Comparison of ENCODE assay signal across 8 mouse cellular contexts in genomic region chr9:106280808-106281544, GRCm38 (mm10). TPM values are rescaled to one million over a fixed set of nuclear protein-coding genes. Genes with fewer than 3 reads are reported as not detected.
DNase-seq lines count a peak whose midpoint lies in the region; ATAC-seq and TF ChIP-seq lines count a peak whose summit lies in the region.

Gene Poc1a (plus strand): TSS chr9:106281061.

- no peak for TF ChIP-seq CTCF in ES-Bruce4 (IDR thresholded peaks at IDR 0.05; ENCODE audit: low read depth, low read length)
- no peak for TF ChIP-seq CTCF in liver, postnatal 0 days (IDR thresholded peaks at IDR 0.05; ENCODE audit: low read depth)

- intact Hi-C loops in heart, postnatal 10 days (cut with DNase I), result loop anchor here (2.0 to 5.0 kb wide), 2 partner anchors 32 to 124 kb away; partner anchors contain the start of genes Alas1 and Glyctk

- peak within 1 kb of the TSS; percentile 62 for H3K9ac ChIP-seq in ES-Bruce4 (ENCODE audit: low read depth, poor library complexity, severe bottlenecking)
- H3K9ac ChIP-seq in forebrain, embryonic 13.5 days, result peak within 1 kb of the TSS; percentile 66
- peak within 1 kb of the TSS; percentile 79 for H3K9ac ChIP-seq in liver, postnatal 0 days (replicated peaks)
- peak within 1 kb of the TSS; percentile 64 for H3K9ac ChIP-seq in neural tube, embryonic 14.5 days (replicated peaks; ENCODE audit: low read depth, low read length)

- no peaks in the 10 kb centered on the region for H3K9me3 ChIP-seq in ES-Bruce4 (replicated peaks; ENCODE audit: control insufficient read depth, insufficient read depth, low read length, poor library complexity, severe bottlenecking)
- no peaks in the 10 kb centered on the region for H3K9me3 ChIP-seq in forebrain, embryonic 13.5 days (replicated peaks)
- no peaks in the 10 kb centered on the region for H3K9me3 ChIP-seq in liver, postnatal 0 days (ENCODE audit: low read length)
- no peaks in the 10 kb centered on the region for H3K9me3 ChIP-seq in neural tube, embryonic 14.5 days (ENCODE audit: control insufficient read depth, low read length)

- H3K27me3 ChIP-seq in ES-Bruce4 (ENCODE audit: control insufficient read depth, insufficient read depth, low read length, poor library complexity, severe bottlenecking), result no peaks in the 10 kb centered on the region
- H3K27me3 ChIP-seq in forebrain, embryonic 13.5 days, result no peaks in the 10 kb centered on the region
- H3K27me3 ChIP-seq in liver, postnatal 0 days (ENCODE audit: insufficient read depth, low read length), result no peaks in the 10 kb centered on the region
- no peaks in the 10 kb centered on the region for H3K27me3 ChIP-seq in neural tube, embryonic 14.5 days (ENCODE audit: control insufficient read depth, insufficient read depth, low read length)

- peaks cover 2% of the 10 kb centered on the region for H3K4me1 ChIP-seq in ES-Bruce4 (ENCODE audit: control insufficient read depth, insufficient read depth, low read length)
- H3K4me1 ChIP-seq in forebrain, embryonic 13.5 days, result peaks cover 14% of the 10 kb centered on the region
- peaks cover 16% of the 10 kb centered on the region for H3K4me1 ChIP-seq in liver, postnatal 0 days (ENCODE audit: insufficient read depth)
- peaks cover 6% of the 10 kb centered on the region for H3K4me1 ChIP-seq in neural tube, embryonic 14.5 days (ENCODE audit: control insufficient read depth, insufficient read depth, low read length)

- no peak for TF ChIP-seq POLR2A in ES-Bruce4 (IDR thresholded peaks at IDR 0.05; ENCODE audit: insufficient read depth, low read length)

- WGBS in forebrain, embryonic 13.5 days, result under 1% methylated on average over 47 of the region's 47 CpGs
- under 1% methylated on average over 47 of the region's 47 CpGs for WGBS in large intestine, adult 2 months
- under 1% methylated on average over 47 of the region's 47 CpGs for WGBS in liver, postnatal 0 days (ENCODE audit: insufficient replicate concordance)
- WGBS in neural tube, embryonic 14.5 days, result under 1% methylated on average over 47 of the region's 47 CpGs

- ATAC-seq in cerebellum, adult (ENCODE audit: insufficient number of reproducible peaks, low FRiP score, low TSS enrichment), result peak; percentile 94
- ATAC-seq in forebrain, embryonic 13.5 days, result peak; percentile 97
- peak; percentile 97 for ATAC-seq in liver, postnatal 0 days
- peak; percentile 97 for ATAC-seq in neural tube, embryonic 14.5 days (ENCODE audit: low read depth)

- peak; percentile 94 to 96 for DNase-seq in heart, postnatal 10 days
- peak; percentile 92 for DNase-seq in large intestine, adult 2 months (ENCODE audit: low read depth, low spot score)
- DNase-seq in liver, postnatal 0 days, result peak; percentile 98
- peak; percentile 96 for DNase-seq in testis, postnatal 10 days (ENCODE audit: low spot score)

- peak within 1 kb of the TSS; percentile 59 for H3K27ac ChIP-seq in ES-Bruce4 (ENCODE audit: insufficient read depth, low read length)
- H3K27ac ChIP-seq in forebrain, embryonic 13.5 days, result 0 out of 2 replicates have a peak within 1 kb of the TSS, but pooled peaks have one; percentile 5
- peak within 1 kb of the TSS; percentile 77 for H3K27ac ChIP-seq in liver, postnatal 0 days (ENCODE audit: low read depth)
- H3K27ac ChIP-seq in neural tube, embryonic 14.5 days (ENCODE audit: low read depth, low read length), result peak within 1 kb of the TSS; percentile 78

- H3K4me3 ChIP-seq in ES-Bruce4 (ENCODE audit: low read depth, low read length), result peak within 1 kb of the TSS; percentile 84
- H3K4me3 ChIP-seq in forebrain, embryonic 13.5 days, result peak within 1 kb of the TSS; percentile 63
- H3K4me3 ChIP-seq in liver, postnatal 0 days (ENCODE audit: low read depth, low read length), result peak within 1 kb of the TSS; percentile 84
- H3K4me3 ChIP-seq in neural tube, embryonic 14.5 days (ENCODE audit: low read depth, low read length), result peak within 1 kb of the TSS; percentile 42

- no peaks in the 10 kb centered on the region for H3K36me3 ChIP-seq in ES-Bruce4 (ENCODE audit: control insufficient read depth, insufficient read depth, low read length, poor library complexity, severe bottlenecking)
- peaks cover 11% of the 10 kb centered on the region; the same call in 1 of the 2 replicates for H3K36me3 ChIP-seq in forebrain, embryonic 13.5 days (ENCODE audit: poor library complexity, severe bottlenecking)
- H3K36me3 ChIP-seq in liver, postnatal 0 days (replicated peaks; ENCODE audit: insufficient read depth, low read length), result peaks cover 9% of the 10 kb centered on the region; the same call in 1 of the 2 replicates
- H3K36me3 ChIP-seq in neural tube, embryonic 14.5 days (ENCODE audit: control insufficient read depth, insufficient read depth, low read length), result no peaks in the 10 kb centered on the region

- no peak for TF ChIP-seq EP300 in ES-Bruce4 (IDR thresholded peaks at IDR 0.05; ENCODE audit: insufficient read depth, low read depth, low read length)
- TF ChIP-seq EP300 in liver, postnatal 0 days (IDR thresholded peaks at IDR 0.05; ENCODE audit: low read depth), result peak; percentile 79

- H3K4me2 ChIP-seq in forebrain, embryonic 13.5 days, result peak within 1 kb of the TSS; percentile 86
- H3K4me2 ChIP-seq in liver, postnatal 0 days (ENCODE audit: low read depth, low read length), result peak within 1 kb of the TSS; percentile 88
- peak within 1 kb of the TSS; percentile 80 for H3K4me2 ChIP-seq in neural tube, embryonic 14.5 days (ENCODE audit: low read depth, low read length)

RNA-seq across cellular contexts. Expression of gene Poc1a, which starts in this region (rescaled TPM):
- 24.1 and 24.3 TPM in 2 replicates for polyA plus RNA-seq in ES-Bruce4 (2011; ENCODE audit: insufficient read depth, insufficient read length, low read depth, missing spikeins)
- polyA plus RNA-seq in forebrain, embryonic 13.5 days (2015; fragmentation: Nextera tagmentation; extraction: Ambion mirVana), result 17.7 and 21.6 TPM in 2 replicates
- total RNA-seq in heart, postnatal 10 days (2021), result 1 to 10 TPM; 6.4 to 7.2 TPM
- 19.7 and 23.2 TPM in 2 replicates for polyA plus RNA-seq in large intestine, adult 2 months (2012; rRNA removed)
- 13.0 and 14.5 TPM in 2 replicates for polyA plus RNA-seq in liver, postnatal 0 days (2015; fragmentation: Nextera tagmentation; extraction: Ambion mirVana)
- polyA plus RNA-seq in neural tube, embryonic 14.5 days (2014; fragmentation: Nextera tagmentation; extraction: Ambion mirVana), result 4.5 and 5.8 TPM in 2 replicates

Comparison
In these comparisons a context has a peak if more than half of its experiments do, and no peak if none do; other contexts are left out.
1. Peak in every context shown above with its lines: DNase-seq, ATAC-seq, H3K4me3 ChIP-seq and H3K27ac ChIP-seq.
2. H3K27ac ChIP-seq: peak in every context shown above with its lines; median percentile 78 in neural tube, embryonic 14.5 days; 77 in liver, postnatal 0 days; 59 in ES-Bruce4; 5 in forebrain, embryonic 13.5 days.